Mouse (Mus musculus): ENCODE measurements around the gene Ap2a2. TPM values are rescaled to one million over a fixed set of nuclear protein-coding genes. Genes with fewer than 3 reads are reported as not detected.

Gene Ap2a2
- polyA plus RNA-seq, 1 experiment = 92.7 TPM

GRCm38 (mm10) chr7:141523007-141523406 is 39.0 kb upstream of the Ap2a2 start:
- Histone ChIP-seq H3K4me3 (ENCODE audit: insufficient read depth, poor library complexity, severe bottlenecking) (no peak overlapping the region), H3K36me3 (ENCODE audit: control insufficient read depth, insufficient read depth) (no peaks in the 10 kb centered on the region), H3ac (ENCODE audit: control insufficient read depth, insufficient read length, low read depth) (no peak overlapping the region), H3K79me2 (ENCODE audit: control insufficient read depth, insufficient read depth) (no peaks in the 10 kb centered on the region), H3K27me3 (ENCODE audit: control insufficient read depth, insufficient read depth, insufficient read length) (no peaks in the 10 kb centered on the region), H3K79me3 (ENCODE audit: low read depth) (no peaks in the 10 kb centered on the region)
- no peak for TF ChIP-seq MYOG (IDR thresholded peaks at IDR 0.05; ENCODE audit: control insufficient read depth, extremely low read depth, insufficient read length)
- TF ChIP-seq MYOD1 (IDR thresholded peaks at IDR 0.05; ENCODE audit: control insufficient read depth, insufficient read length, low read depth) = no peak

- Histone ChIP-seq H3ac (ENCODE audit: control insufficient read depth, insufficient read length, low read depth) (no peak overlapping the region), H3K36me3 (ENCODE audit: control insufficient read depth, insufficient read depth) (no peaks in the 10 kb centered on the region)
- TF ChIP-seq MYOD1 (IDR thresholded peaks at IDR 0.05; ENCODE audit: control insufficient read depth, insufficient read length, low read depth) (no peak), USF1 (IDR thresholded peaks at IDR 0.05; ENCODE audit: low read depth) (no peak), MAX (IDR thresholded peaks at IDR 0.05) (no peak), FOSL1 (IDR thresholded peaks at IDR 0.05; ENCODE audit: insufficient read depth, low read length, poor library complexity, severe bottlenecking) (no peak), CTCF (IDR thresholded peaks at IDR 0.05; ENCODE audit: control insufficient read depth, insufficient read depth, insufficient read length) (no peak), MYOG (IDR thresholded peaks at IDR 0.05; ENCODE audit: control insufficient read depth, extremely low read depth, insufficient read length) (no peak), CEBPB (IDR thresholded peaks at IDR 0.05; ENCODE audit: low read depth) (no peak)
Measured at GRCm38 (mm10) chr7:141524271-141524670, 37.7 kb upstream of the Ap2a2 start.

GRCm38 (mm10) chr7:141524760-141525579 is 37.0 kb upstream of the Ap2a2 start:
- H3K79me3 ChIP-seq (ENCODE audit: low read depth) = no peaks in the 10 kb centered on the region
- no peak overlapping the region for H3K4me3 ChIP-seq (ENCODE audit: insufficient read depth, poor library complexity, severe bottlenecking)
- peak; percentile 54 for TF ChIP-seq CTCF (IDR thresholded peaks at IDR 0.05; ENCODE audit: control insufficient read depth, insufficient read depth, insufficient read length)
- no peak for TF ChIP-seq MAX (IDR thresholded peaks at IDR 0.05)
- H3K36me3 ChIP-seq (ENCODE audit: control insufficient read depth, insufficient read depth) = no peaks in the 10 kb centered on the region
- no peaks in the 10 kb centered on the region for H3K27me3 ChIP-seq (ENCODE audit: control insufficient read depth, insufficient read depth, insufficient read length)
- no peaks in the 10 kb centered on the region for H3K79me2 ChIP-seq (ENCODE audit: control insufficient read depth, insufficient read depth)
- no peak overlapping the region for H3ac ChIP-seq (ENCODE audit: control insufficient read depth, insufficient read length, low read depth)

More at GRCm38 (mm10) chr7:141524271-141524670, 37.7 kb upstream of the Ap2a2 start:
- no peaks in the 10 kb centered on the region for H3K79me3 ChIP-seq (ENCODE audit: low read depth)
- H3K27me3 ChIP-seq (ENCODE audit: control insufficient read depth, insufficient read depth, insufficient read length) = no peaks in the 10 kb centered on the region
- no peaks in the 10 kb centered on the region for H3K79me2 ChIP-seq (ENCODE audit: control insufficient read depth, insufficient read depth)
- H3K4me3 ChIP-seq (ENCODE audit: insufficient read depth, poor library complexity, severe bottlenecking) = no peak overlapping the region

GRCm38 (mm10) chr7:141525580-141525925 is 36.4 kb upstream of the Ap2a2 start:
- Histone ChIP-seq H3K36me3 (ENCODE audit: control insufficient read depth, insufficient read depth) (no peaks in the 10 kb centered on the region), H3K79me3 (ENCODE audit: low read depth) (no peaks in the 10 kb centered on the region), H3K4me3 (ENCODE audit: insufficient read depth, poor library complexity, severe bottlenecking) (no peak overlapping the region), H3ac (ENCODE audit: control insufficient read depth, insufficient read length, low read depth) (no peak overlapping the region), H3K27me3 (ENCODE audit: control insufficient read depth, insufficient read depth, insufficient read length) (no peaks in the 10 kb centered on the region), H3K79me2 (ENCODE audit: control insufficient read depth, insufficient read depth) (no peaks in the 10 kb centered on the region)
- no peak for TF ChIP-seq CEBPB (IDR thresholded peaks at IDR 0.05; ENCODE audit: low read depth)
- no peak for TF ChIP-seq MAX (IDR thresholded peaks at IDR 0.05)
- TF ChIP-seq USF1 (IDR thresholded peaks at IDR 0.05; ENCODE audit: low read depth) = no peak
- no peak for TF ChIP-seq MYOG (IDR thresholded peaks at IDR 0.05; ENCODE audit: control insufficient read depth, extremely low read depth, insufficient read length)
- no peak for TF ChIP-seq CTCF (IDR thresholded peaks at IDR 0.05; ENCODE audit: control insufficient read depth, insufficient read depth, insufficient read length)
- TF ChIP-seq MYOD1 (IDR thresholded peaks at IDR 0.05; ENCODE audit: control insufficient read depth, insufficient read length, low read depth) = no peak
- no peak for TF ChIP-seq FOSL1 (IDR thresholded peaks at IDR 0.05; ENCODE audit: insufficient read depth, low read length, poor library complexity, severe bottlenecking)

GRCm38 (mm10) chr7:141535570-141535969 is 26.4 kb upstream of the Ap2a2 start:
- H3K4me3 ChIP-seq (ENCODE audit: insufficient read depth, poor library complexity, severe bottlenecking) = no peak overlapping the region

GRCm38 (mm10) chr7:141538852-141539555 is 23.0 kb upstream of the Ap2a2 start:
- H3K27me3 ChIP-seq (ENCODE audit: control insufficient read depth, insufficient read depth, insufficient read length) = no peaks in the 10 kb centered on the region
- H3K79me3 ChIP-seq (ENCODE audit: low read depth) = peaks cover 10% of the 10 kb centered on the region

More at GRCm38 (mm10) chr7:141535570-141535969, 26.4 kb upstream of the Ap2a2 start:
- Histone ChIP-seq H3K79me2 (ENCODE audit: control insufficient read depth, insufficient read depth) (peaks cover 18% of the 10 kb centered on the region), H3K27me3 (ENCODE audit: control insufficient read depth, insufficient read depth, insufficient read length) (no peaks in the 10 kb centered on the region), H3K36me3 (ENCODE audit: control insufficient read depth, insufficient read depth) (no peaks in the 10 kb centered on the region), H3ac (ENCODE audit: control insufficient read depth, insufficient read length, low read depth) (no peak overlapping the region), H3K79me3 (ENCODE audit: low read depth) (peaks cover 10% of the 10 kb centered on the region)
- TF ChIP-seq MYOD1 (IDR thresholded peaks at IDR 0.05; ENCODE audit: control insufficient read depth, insufficient read length, low read depth) (no peak), MAX (IDR thresholded peaks at IDR 0.05) (no peak), USF1 (IDR thresholded peaks at IDR 0.05; ENCODE audit: low read depth) (no peak)

More at GRCm38 (mm10) chr7:141538852-141539555, 23.0 kb upstream of the Ap2a2 start:
- peak overlapping the region; percentile 44 for H3K4me3 ChIP-seq (ENCODE audit: insufficient read depth, poor library complexity, severe bottlenecking)
- TF ChIP-seq MYOG (IDR thresholded peaks at IDR 0.05; ENCODE audit: control insufficient read depth, extremely low read depth, insufficient read length) (no peak), CTCF (IDR thresholded peaks at IDR 0.05; ENCODE audit: control insufficient read depth, insufficient read depth, insufficient read length) (no peak), USF1 (IDR thresholded peaks at IDR 0.05; ENCODE audit: low read depth) (no peak), MYOD1 (IDR thresholded peaks at IDR 0.05; ENCODE audit: control insufficient read depth, insufficient read length, low read depth) (no peak), FOSL1 (IDR thresholded peaks at IDR 0.05; ENCODE audit: insufficient read depth, low read length, poor library complexity, severe bottlenecking) (no peak), CEBPB (IDR thresholded peaks at IDR 0.05; ENCODE audit: low read depth) (no peak), MAX (IDR thresholded peaks at IDR 0.05) (no peak)
- peak overlapping the region; percentile 72 for H3ac ChIP-seq (ENCODE audit: control insufficient read depth, insufficient read length, low read depth)
- H3K36me3 ChIP-seq (ENCODE audit: control insufficient read depth, insufficient read depth) = no peaks in the 10 kb centered on the region
- peaks cover 18% of the 10 kb centered on the region for H3K79me2 ChIP-seq (ENCODE audit: control insufficient read depth, insufficient read depth)

All from C2C12 (cell line).